Mouse (Mus musculus) A20 (cell line): ENCODE measurements around the gene Foxl1.

ENCODE experiments used
- DNase-seq: peaks from one replicate; pipeline ENCODE4 v3.0.0-alpha.2; 2011; ENCODE audit warnings: low read depth, low spot score

The Foxl1 gene

GRCm38 (mm10) chr8:121127756-121128375, at the start of gene Foxl1:
Gene Foxl1 (plus strand): TSS chr8:121127940.
- DNase-seq, result no peak

GRCm38 (mm10) chr8:121078721-121079120, 49.0 kb upstream of the Foxl1 start:
- no peak for DNase-seq

DNA sequence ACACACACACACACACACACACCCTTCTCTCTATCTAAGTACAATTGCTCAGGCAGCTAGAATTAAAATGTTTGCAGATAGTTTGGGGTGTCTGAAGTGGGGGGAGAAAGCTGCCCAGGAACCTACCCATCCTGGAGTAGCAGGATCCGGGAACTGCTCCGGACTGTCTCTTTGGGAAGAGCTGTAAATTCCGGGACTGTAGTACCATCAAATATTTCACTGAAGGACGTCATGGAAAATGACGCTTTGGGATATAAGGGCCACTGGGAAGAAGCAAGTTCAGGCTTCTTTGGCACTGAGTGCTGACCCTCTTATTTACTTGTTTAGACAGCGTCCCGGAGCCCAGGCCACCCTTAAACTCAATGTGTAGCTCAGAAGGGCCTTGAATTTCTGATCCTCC, 48.5 kb upstream of the Foxl1 start:
- no peak for DNase-seq

DNA sequence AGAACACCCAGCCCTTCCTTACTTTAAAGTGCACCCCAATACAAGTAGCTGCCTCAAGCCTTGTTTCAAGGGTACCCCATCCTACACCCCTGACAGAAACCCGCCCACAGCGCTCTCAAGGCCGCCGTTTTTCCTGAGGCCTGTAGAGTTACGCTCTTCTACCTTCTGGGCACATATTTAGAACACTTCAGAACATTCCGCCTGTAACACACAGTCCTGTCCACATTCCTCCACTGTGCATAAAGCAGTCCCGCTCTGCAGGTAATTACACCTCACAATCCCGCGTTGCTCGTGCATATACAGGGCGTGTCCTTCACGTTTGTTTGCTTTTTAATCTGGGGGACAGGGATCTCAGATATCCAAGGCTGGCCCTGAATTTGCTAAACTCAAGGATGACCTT, 47.8 kb upstream of the Foxl1 start:
- no peak for DNase-seq

DNA sequence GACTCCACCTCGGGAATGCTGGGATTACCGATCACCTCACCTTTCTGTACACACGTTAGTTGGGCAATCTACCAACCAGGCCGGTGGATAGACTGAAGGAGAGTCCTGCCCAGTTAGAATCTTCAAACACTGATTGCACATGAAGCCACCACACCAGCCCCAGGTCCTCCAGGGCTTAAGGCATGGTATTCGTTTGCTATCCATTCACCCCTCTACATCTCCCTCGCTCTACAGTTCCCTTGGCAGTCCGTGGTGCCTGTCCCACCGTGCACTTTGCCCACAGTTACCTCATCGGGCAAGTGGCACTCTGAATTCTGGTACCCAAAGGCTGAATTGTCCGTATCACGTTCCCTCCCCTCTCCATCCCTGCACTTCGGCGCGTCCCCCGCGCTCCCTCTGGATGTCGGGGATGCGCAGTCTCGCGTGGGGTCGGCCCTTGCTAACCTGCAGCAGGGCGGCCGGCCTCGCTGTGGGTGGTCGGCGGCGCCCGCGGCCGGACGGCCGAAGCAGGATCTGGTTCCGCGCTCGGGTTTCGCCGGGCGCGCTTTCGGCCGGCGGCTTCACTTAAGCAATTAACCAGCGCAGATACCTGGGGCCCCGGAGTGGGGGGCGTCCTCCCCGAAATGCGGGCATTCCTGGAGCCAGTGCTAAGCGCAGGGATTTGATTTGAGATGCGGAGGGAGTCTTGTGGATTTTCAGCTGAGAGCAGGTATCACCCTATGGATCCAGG, 47.2 kb upstream of the Foxl1 start:
- DNase-seq, result no peak

DNA sequence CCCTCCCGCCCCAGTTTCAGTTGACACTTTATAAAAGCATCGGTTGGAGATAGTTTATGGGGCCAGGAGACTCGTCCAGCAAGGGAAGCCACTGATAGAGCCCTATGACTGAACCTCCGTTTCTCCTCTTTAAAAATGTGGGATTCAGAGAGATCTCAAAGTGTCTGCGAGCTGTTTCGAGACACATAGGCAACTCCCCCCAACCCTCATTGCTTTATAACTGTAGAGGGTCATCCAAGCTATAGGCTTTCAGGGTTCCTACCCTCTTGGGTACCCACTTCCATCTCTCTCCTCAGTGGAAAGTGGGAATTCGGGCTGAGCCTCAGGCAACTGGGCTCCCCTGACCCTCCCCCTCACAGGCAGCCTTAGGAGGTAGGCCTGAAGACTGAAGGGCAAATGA, 46.3 kb upstream of the Foxl1 start:
- no peak for DNase-seq

GRCm38 (mm10) chr8:121082218-121083092, 45.3 kb upstream of the Foxl1 start:
- DNase-seq, result no peak

- no peak for DNase-seq
Measured at GRCm38 (mm10) chr8:121083093-121083935, 44.4 kb upstream of the Foxl1 start.

DNA sequence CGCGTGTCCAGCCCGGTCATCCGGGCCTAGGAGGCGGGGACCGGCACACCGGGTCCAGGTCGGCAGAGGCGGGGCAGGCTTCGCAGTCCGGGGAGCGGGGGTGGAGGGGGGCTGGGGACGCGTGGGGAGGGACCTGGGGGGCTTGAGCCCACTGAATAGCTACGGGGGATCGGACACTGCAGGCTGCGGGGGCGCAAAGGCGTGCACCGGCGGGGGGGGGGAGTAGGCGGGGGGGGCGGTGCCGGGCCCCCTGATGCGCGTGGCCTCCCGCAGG, 43.9 kb upstream of the Foxl1 start:
- no peak for DNase-seq

DNA sequence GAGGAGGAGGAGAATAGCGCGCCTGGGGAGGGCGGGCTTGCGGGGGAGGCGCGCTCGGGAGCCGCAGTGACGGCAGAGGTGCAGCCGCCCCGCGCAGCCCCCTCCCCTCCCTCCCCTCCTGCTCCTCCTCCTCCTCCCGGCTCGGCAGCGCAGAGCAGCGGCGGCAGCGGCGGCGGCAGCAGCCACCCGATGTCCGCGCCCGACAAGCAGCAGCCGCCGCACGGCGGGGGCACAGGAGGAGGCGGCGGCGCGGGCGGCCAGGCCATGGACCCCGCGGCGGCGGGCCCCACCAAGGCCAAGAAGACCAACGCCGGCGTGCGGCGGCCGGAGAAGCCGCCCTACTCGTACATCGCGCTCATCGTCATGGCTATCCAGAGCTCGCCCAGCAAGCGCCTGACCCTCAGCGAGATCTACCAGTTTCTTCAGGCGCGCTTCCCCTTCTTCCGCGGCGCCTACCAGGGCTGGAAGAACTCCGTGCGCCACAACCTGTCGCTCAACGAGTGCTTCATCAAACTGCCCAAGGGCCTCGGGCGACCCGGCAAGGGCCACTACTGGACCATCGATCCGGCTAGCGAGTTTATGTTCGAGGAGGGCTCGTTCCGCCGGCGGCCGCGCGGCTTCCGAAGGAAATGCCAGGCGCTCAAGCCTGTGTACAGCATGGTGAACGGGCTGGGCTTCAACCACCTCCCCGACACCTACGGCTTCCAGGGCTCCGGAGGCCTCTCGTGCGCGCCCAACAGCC, 43.4 kb upstream of the Foxl1 start, which contains the start of gene Foxf1:
Gene Foxf1, plus strand, starts transcription at position 177 of the 742 bp plus-strand sequence.
- DNase-seq, result no peak

GRCm38 (mm10) chr8:121085011-121085410, 42.7 kb upstream of the Foxl1 start:
- DNase-seq, result no peak

DNA sequence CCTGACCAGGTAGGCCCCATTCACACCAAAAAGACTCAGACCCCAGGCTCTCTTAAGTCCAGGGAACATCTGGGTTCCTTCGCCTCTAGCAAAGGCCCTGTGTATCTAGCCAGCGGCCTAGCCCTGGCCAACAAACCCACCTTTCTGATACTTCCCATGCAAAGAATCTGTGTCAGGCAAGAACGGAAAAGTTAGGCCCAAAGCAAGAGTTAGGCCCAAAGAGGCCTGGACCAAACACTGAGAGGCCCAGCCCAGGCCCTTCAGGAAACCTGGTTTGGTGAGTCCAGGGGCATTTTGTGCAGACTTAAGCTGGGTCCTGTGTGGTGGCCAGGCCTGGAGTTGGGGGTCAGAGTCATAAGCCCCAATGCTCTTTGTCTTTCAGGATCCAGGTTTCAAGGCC, 42.2 kb upstream of the Foxl1 start:
- no peak for DNase-seq

DNA sequence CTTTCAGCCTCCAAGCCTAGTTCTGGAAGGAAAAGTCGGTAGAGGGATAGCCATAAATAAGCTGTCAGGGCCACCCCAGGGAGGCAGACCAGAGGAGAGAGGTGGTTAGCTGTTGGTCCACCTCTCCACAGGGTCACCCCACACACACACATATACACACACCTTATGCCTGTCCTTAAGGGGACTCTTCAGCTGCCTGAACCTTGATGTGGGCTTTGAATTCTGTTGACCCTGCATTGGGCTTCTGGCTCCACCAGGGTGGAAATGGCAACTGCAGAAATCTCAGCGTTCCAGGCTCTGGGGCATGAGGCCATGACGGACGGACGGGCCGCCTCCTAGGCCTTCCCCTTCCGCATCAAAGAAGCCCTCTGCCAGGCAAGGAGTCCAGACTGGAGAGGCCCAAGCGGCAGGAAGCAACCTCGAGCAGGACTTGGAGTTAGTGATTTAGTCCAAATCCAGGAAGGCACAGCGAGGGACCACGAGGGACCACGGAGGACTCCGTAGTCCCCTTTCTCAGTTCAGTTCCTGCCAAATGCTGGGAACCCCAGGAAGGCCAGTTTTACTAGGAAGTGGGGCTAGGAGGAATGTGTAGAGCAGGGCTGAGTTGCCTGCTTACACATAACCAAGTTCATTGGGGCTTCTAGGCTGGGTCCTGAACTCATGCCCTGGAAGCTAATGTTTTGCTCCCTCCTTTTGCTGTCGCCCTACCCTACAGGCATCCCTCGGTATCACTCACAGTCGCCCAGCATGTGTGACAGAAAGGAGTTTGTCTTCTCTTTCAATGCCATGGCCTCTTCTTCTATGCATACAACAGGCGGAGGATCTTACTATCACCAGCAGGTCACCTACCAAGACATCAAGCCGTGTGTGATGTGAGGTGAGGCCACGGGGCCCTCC, 41.5 kb upstream of the Foxl1 start:
- no peak for DNase-seq

GRCm38 (mm10) chr8:121088281-121088680, 39.5 kb upstream of the Foxl1 start:
- no peak for DNase-seq

- DNase-seq, result no peak
Measured at GRCm38 (mm10) chr8:121088871-121089630, 38.7 kb upstream of the Foxl1 start.

- no peak for DNase-seq
Measured at GRCm38 (mm10) chr8:121089631-121090380, 37.9 kb upstream of the Foxl1 start.

DNA sequence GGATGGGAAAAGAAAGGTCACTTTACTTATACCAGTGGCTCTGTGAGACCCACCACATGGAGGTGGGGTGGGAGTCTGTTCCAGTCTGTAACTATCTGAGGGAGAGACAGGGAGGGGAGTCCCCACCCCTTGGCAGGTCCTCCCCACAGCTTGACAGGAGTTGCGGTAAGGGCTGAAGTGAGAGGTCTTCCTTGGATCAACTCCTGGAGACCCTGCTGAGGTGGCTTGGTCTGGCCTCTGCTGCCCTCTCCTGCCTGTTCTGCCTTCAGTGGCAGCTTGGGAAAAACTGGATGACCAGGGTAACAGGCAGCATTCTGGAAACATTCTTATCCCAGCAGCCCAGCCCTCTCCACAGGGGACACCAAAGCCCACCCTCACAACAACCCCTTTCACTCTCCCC, 37.0 kb upstream of the Foxl1 start:
- DNase-seq, result no peak

GRCm38 (mm10) chr8:121092141-121092540, 35.6 kb upstream of the Foxl1 start:
- DNase-seq, result no peak

DNA sequence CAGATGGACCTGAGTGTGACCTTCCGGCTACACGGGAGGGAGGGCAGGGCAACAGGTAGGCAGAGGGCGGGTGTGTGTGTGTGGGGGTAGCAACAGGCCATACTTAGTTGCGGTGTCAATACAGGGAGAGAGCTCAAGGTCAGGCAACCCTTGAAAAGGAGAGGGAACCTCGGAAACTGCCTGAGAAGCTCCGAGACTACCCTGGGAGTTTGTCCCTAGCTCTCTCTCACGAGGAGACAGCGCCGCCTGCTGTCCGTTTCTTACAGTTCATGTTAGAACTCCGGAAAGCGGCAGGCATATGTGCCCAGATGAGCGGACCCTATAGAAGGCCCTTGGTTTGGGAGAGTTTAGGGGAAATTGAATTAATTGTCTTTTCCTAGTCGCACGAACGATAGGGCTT, 35.1 kb upstream of the Foxl1 start:
- DNase-seq, result peak; percentile 77
